7 mouse cellular contexts compared by ENCODE assay signal in the genomic region with DNA sequence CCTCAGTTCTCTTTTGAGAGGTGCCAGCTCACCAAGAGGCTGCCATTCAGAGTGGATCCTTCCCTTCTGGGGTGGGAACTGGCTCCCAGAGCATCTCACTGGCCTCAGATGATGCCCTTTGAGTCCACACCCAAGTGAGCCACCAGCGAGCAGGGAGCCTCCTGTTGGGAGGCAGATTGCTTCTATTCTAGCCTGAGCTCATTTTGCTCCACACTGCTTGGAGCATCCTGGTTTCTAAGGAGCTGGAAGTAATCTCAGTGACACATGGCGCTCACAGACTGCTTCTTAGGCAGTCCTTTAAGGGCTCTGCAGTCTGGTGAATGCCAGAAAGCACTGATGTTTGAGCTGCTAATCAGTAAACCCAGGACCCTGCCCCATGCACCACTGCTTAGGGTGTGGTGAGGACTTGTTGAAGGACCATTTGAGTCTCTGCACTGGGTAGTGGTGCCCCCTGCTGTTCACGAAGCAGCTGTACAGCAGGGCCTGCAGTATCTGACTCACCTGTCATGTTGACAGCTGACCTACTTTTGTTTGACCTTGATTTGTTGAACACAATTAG. TPM values are rescaled to one million over a fixed set of nuclear protein-coding genes. Genes with fewer than 3 reads are reported as not detected.
DNase-seq lines count a peak whose midpoint lies in the region; ATAC-seq and TF ChIP-seq lines count a peak whose summit lies in the region.

No protein-coding gene starts in this region.

- peak; percentile 54; the same call in 1 of the 2 replicates for ATAC-seq in kidney, embryonic 14.5 days (ENCODE audit: low FRiP score, low TSS enrichment)

- H3K27me3 ChIP-seq in heart, embryonic 10.5 days (ENCODE audit: insufficient read depth, poor library complexity, severe bottlenecking) = no peaks in the 10 kb centered on the region
- H3K27me3 ChIP-seq in kidney, embryonic 14.5 days (ENCODE audit: control insufficient read depth, insufficient read depth, low read length) = no peaks in the 10 kb centered on the region

- no peaks in the 10 kb centered on the region for H3K36me3 ChIP-seq in heart, embryonic 10.5 days
- H3K36me3 ChIP-seq in kidney, embryonic 14.5 days (ENCODE audit: control insufficient read depth, insufficient read depth, low read length) = no peaks in the 10 kb centered on the region

- TF ChIP-seq CTCF in cortical plate, adult 2 months (IDR thresholded peaks at IDR 0.05; ENCODE audit: extremely low read depth, insufficient read depth, low read length) = peak; percentile 86

- H3K9ac ChIP-seq in kidney, embryonic 14.5 days (ENCODE audit: low read depth, low read length) = no peak overlapping the region

- TF ChIP-seq POLR2A in cortical plate, adult 2 months (IDR thresholded peaks at IDR 0.05; ENCODE audit: extremely low read depth, insufficient read depth, low read length) = no peak

- peak; percentile 80 for DNase-seq in CD4-positive, CD25-positive, alpha-beta regulatory T cell, adult 2 months (ENCODE audit: low read depth, low spot score)
- peak; percentile 48 for DNase-seq in T-cell, adult 2 months (ENCODE audit: low spot score)
- peak; percentile 84 for DNase-seq in heart, embryonic 10.5 days (ENCODE audit: low spot score)
- DNase-seq in lung, postnatal 14 days = peak; percentile 60
- DNase-seq in right cerebral cortex, postnatal 14 days = peak; percentile 58

- peaks cover 46% of the 10 kb centered on the region for H3K4me1 ChIP-seq in cortical plate, adult 2 months (ENCODE audit: control insufficient read depth, insufficient read depth, low read length)
- peaks cover 52% of the 10 kb centered on the region for H3K4me1 ChIP-seq in heart, embryonic 10.5 days
- H3K4me1 ChIP-seq in kidney, embryonic 14.5 days (ENCODE audit: control insufficient read depth, insufficient read depth, low read length) = 0 out of 2 replicates have a peak, but pooled peaks cover 7% of the 10 kb centered on the region

- no peak overlapping the region for H3K4me3 ChIP-seq in cortical plate, adult 2 months (ENCODE audit: insufficient read depth, low read length)
- H3K4me3 ChIP-seq in heart, embryonic 10.5 days = no peak overlapping the region
- no peak overlapping the region for H3K4me3 ChIP-seq in kidney, embryonic 14.5 days (ENCODE audit: low read length)

- WGBS in heart, embryonic 10.5 days = 42% methylated on average over 3 of the region's 3 CpGs
- WGBS in kidney, embryonic 14.5 days = 50% methylated on average over 3 of the region's 3 CpGs

- no peaks in the 10 kb centered on the region for H3K9me3 ChIP-seq in heart, embryonic 10.5 days
- H3K9me3 ChIP-seq in kidney, embryonic 14.5 days (ENCODE audit: control insufficient read depth, low read length) = no peaks in the 10 kb centered on the region

- peak overlapping the region; percentile 88 for H3K27ac ChIP-seq in cortical plate, adult 2 months (ENCODE audit: insufficient read depth, low read length)
- H3K27ac ChIP-seq in heart, embryonic 10.5 days = peak overlapping the region; percentile 83
- H3K27ac ChIP-seq in kidney, embryonic 14.5 days (ENCODE audit: low read depth, low read length) = no peak overlapping the region; the same call in 1 of the 2 replicates

- H3K4me2 ChIP-seq in kidney, embryonic 14.5 days (replicated peaks; ENCODE audit: low read depth, low read length) = no peak overlapping the region

RNA-seq across cellular contexts. Expression of a gene that starts 43.2 kb away (rescaled TPM):
- polyA plus RNA-seq in cortical plate, adult 2 months (2012; rRNA removed) = 30.4 and 34.6 TPM in 2 replicates
- 6.3 and 7.0 TPM in 2 replicates for polyA plus RNA-seq in heart, embryonic 10.5 days (2016; fragmentation: Nextera tagmentation; extraction: Ambion mirVana)
- 8.0 and 11.2 TPM in 2 replicates for polyA plus RNA-seq in kidney, embryonic 14.5 days (2014; fragmentation: Nextera tagmentation; extraction: Ambion mirVana)
